Mouse (Mus musculus) heart, postnatal 36 days (tissue): ENCODE data around the gene Ceacam13. TPM values are rescaled to one million over a fixed set of nuclear protein-coding genes. Genes with fewer than 3 reads are reported as not detected.
"Not testable (repeated sequence)": the region's sequence is repeated elsewhere in the genome, so short reads cannot be mapped to it uniquely, and the experiment has no call there.

Source experiments
- DNase-seq, 2 experiments: peaks; one replicate each; pipeline ENCODE4 v3.0.0; 2021 to 2022
- intact Hi-C: fragments of 180-260 bp; cut with DNase I; formaldehyde crosslinking; loops from one replicate; pipeline ENCODE4 v1.15.1; 2025
- microRNA-seq, 2 experiments: library from miRNA; unstranded; fragments of <30 nt; microRNA quantifications; one replicate each; pipeline ENCODE4 v1.2.0; 2021; ENCODE audit warnings: borderline number of aligned reads in 2 of 2
- total RNA-seq, 2 experiments: library from RNA; stranded (reverse); gene quantifications; 2 replicates each; pipeline ENCODE4 v1.2.3; 2021

Ceacam13 gene
- not detected for total RNA-seq

DNA sequence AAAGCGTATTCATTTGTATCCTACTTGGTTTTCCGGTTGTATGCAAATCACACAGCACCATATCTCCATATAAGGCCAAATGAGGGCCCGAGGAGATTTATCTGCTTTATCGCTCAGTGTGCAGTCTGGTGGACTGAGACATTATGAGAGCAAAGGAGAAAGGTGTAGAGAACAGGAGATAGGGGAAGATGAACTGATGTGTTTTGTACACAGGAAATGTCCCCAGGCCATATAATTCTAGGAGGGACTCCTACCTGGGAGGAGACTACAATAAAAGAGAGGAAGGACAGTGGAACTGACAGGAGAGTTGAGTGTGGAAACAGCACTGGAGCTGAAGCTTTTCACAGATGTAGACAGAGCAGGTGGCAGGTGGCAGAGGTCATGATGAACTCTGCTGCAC, at the start of gene Ceacam13:
Ceacam13 (plus strand) TSS at position 301 of the 400 bp plus-strand sequence.
- intact Hi-C loops = no loop called here
- no peak for DNase-seq

DNA sequence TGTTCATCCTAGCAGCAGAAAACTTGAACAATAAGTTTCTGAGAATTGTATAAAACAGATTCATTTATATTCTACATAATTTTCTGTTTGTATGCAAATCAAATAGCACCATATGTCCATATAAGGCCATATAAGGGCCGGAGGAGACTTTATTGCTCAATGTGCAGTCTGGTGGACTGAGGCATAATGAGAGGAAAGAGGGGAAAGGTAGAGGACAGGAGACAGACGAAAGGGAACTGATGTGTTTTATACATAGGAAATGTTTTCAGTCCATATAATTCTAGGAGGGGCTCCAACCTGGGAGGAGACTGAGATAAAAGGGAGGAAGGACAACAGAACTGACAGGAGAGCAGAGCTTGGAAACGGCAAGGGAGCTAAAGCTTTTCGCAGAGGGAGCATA, 37.9 kb upstream of the Ceacam13 start, which contains the start of gene Ceacam11:
Ceacam11 (plus strand) TSS at position 301 of the 400 bp plus-strand sequence.
- no peak for DNase-seq
- intact Hi-C loops = no loop called here

DNA sequence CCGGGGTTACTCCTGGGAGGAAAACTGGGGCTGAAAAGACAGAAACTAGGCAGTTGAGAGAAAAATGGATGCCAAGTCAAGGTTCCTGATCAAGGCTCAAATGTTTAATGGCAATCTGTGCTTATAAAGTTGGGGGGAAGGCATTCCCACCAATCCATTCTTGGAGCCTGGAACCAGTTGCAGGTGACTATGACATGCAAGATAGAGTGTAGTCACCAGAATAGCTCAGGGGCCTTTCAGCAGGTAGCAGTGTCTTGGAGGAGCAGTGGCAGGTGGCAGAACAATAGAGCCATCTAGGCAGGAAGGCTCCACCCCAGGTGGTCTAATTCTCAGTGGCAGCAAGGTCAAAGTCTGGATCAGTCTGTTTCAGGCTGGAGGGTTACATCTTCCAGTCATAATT, 8.6 kb upstream of the Ceacam13 start:
- DNase-seq, intact Hi-C loops: not testable (repeated sequence)

DNA sequence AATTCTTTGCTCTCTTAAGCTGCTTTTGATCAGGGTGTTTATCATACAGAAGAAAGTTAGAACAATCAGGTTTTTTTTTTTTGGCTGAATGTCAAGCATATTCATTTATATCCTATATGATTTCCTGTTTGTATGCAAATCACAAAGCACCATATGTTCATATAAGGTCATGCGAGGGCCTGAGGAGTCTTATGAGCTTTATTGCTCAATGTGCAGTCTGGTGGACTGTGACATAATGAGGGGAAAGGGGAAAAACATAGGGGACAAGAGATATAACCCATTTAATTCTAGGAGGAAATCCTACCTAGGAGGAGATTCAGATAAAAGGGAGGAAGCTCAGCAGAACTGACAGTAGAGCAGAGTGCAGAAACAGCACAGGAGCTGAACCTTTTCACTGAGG, 55.9 kb downstream of the Ceacam13 start, which contains the start of gene Ceacam12:
Ceacam12 (plus strand) TSS at position 301 of the 400 bp plus-strand sequence.
- intact Hi-C loops = no loop called here

More for the DNA sequence above, 55.9 kb downstream of the Ceacam13 start, which contains the start of gene Ceacam12:
- no peak for DNase-seq

Small RNA genes within 50 kb of the gene (microRNA-seq; reads per million reads assigned to microRNA genes)
- gene Gm22414 = 0 reads per million in 2 experiments

Other genes starting within 250 kb of the Ceacam13 start
- gene Ceacam14, start 197.3 kb upstream of the Ceacam13 start, total RNA-seq = not detected
- not detected for gene Gm5155, start 138.1 kb upstream of the Ceacam13 start, total RNA-seq
- not detected for gene Ceacam11, start 37.8 kb upstream of the Ceacam13 start, total RNA-seq
- not detected for gene Ceacam12, start 56.0 kb downstream of the Ceacam13 start, total RNA-seq
- gene Igfl3, start 166.6 kb downstream of the Ceacam13 start, total RNA-seq = not detected
- gene Mill1, start 235.5 kb downstream of the Ceacam13 start, total RNA-seq = not detected